Mouse (Mus musculus) gonadal fat pad, adult 2 months (tissue): ENCODE results near the gene Fnbp1l. TPM values are rescaled to one million over a fixed set of nuclear protein-coding genes. Genes with fewer than 3 reads are reported as not detected.

ENCODE experiments used
- DNase-seq: peaks from one replicate; pipeline ENCODE4 v3.0.0-alpha.2; 2012; ENCODE audit warnings: low read depth
- polyA plus RNA-seq: library from polyadenylated mRNA; depleted of rRNA; stranded (reverse); fragments of >200 nt; gene quantifications from 2 replicates; pipeline ENCODE4 v1.2.3, GENCODE M21; 2012

The Fnbp1l gene
- polyA plus RNA-seq, 1 experiment: 10.9 TPM

DNA sequence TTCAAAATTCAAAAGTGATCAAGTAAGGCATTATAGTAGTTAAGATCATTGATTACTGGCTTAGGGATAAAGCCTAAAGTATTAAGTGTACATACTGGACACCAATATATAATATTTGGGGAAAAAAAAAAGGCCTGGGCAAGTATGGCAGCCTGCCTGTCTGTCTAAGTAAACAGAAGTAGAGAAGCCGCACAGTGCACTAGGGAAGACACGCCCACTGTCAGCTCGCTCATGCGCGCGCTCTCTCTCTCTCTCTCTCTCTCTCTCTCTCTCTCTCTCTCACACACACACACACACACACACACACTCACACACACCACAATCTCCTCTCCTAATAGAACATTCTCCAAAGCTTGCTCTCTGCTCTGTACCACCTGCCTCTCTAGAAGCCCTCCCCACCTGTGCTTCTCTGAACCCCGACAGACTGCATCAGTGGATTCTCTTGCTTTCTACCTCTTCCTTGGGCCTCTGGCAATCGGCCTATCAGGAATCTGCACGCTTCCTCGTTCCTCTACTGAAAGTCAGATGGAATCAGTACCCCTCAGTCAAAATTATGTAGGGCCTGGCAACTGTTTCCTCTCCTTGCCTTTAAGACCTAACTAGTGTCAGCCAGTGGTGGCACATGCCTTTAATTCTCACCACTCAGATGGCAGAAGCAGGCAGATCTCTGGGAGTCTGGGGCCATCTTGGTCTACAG is 13.3 kb downstream of the Fnbp1l start:
- DNase-seq: no peak

DNA sequence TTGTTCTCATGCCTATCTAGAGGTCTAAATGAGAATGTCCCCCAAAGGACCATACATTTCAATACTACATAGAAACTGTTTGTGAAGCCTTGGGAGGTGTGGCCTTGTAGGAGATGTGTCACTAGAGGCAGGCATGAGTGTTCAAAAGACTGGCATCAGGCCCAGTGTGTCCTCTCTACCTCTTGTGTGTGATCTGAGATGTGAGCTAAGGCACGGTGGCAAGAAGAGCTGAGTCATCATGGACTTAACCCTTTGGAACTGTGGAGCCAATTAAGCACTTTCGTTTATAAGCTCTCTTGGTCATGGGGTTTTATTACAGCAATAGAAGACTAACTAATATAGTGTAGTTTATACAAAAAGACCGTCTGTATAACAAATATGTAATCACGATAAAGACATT is 16.3 kb downstream of the Fnbp1l start:
- DNase-seq: no peak

DNA sequence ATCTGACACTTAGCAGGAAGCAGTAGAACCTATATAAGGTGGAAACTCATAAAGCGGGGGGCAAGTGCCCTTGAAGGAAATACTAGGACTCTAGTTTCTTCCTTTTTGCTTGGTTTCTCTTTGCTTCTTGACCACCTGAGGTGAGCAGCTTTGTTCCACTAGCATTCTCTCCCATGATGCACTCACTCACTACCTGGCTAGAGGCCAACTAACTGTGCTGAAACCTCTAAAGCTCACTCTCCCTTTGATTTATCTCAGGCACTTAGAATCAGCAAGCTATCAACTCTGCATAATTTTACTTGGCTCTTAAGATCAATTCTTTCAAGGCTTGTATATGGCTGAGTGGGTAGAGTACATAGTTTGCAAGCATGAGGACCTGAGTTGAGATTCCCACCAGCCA is 17.1 kb downstream of the Fnbp1l start:
- DNase-seq: no peak

DNA sequence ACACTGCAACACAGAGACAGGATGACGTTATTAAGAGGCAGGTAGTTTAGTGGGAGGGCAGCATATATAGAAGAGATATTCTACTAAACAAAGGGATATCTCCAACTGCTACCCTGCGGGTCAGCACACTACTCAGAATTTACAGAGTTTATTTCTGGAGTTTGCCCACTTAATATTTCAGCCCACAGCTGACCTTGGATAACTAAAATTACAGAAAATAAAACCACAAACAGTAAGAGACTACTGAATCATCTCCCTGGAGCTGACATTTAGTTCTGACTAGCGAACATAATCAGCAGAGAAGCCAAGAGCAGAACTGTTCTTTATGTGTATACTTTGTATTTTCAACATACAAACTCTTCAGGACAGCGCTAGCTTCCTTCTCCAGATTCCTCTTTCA is 20.2 kb downstream of the Fnbp1l start:
- DNase-seq: no peak

DNA sequence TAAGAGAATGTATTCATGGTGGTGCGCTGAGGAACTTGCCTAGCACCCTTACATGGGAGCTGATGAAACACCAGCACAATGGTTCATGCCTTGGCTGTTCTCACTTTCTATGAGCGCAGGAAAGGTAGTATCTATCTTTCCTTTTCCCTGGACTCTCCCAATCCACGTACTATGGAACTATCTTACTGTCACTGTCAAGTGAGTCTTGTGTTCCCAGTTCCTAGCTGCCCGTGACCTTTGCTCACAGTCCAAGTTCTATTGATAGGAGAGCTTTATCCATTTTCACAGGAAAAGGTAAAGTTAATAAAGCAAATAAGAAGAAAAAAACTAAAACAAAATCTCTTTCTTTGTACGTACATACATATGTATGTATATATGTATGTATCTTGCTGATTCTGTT is 28.7 kb downstream of the Fnbp1l start:
- DNase-seq: no peak

DNA sequence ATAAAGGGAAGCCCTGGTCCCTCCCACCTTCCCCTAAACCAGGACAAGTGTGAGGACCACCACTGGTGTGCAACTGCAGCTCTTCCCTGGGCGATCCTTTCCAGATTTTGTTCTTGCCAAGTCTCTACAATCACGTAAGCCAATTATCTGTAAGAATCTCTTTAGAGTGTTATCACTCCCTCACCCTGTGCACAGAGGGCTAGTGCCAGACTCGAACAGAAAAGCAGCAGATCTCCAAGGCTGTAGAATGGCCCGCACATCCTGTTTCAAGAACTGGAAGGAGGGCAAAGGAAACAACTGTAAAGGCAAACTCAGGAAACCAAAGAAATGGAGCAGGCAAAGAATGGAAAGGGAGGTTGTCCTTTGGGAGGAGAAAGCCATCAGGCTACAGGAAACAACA is 29.2 kb downstream of the Fnbp1l start:
- no peak for DNase-seq

DNA sequence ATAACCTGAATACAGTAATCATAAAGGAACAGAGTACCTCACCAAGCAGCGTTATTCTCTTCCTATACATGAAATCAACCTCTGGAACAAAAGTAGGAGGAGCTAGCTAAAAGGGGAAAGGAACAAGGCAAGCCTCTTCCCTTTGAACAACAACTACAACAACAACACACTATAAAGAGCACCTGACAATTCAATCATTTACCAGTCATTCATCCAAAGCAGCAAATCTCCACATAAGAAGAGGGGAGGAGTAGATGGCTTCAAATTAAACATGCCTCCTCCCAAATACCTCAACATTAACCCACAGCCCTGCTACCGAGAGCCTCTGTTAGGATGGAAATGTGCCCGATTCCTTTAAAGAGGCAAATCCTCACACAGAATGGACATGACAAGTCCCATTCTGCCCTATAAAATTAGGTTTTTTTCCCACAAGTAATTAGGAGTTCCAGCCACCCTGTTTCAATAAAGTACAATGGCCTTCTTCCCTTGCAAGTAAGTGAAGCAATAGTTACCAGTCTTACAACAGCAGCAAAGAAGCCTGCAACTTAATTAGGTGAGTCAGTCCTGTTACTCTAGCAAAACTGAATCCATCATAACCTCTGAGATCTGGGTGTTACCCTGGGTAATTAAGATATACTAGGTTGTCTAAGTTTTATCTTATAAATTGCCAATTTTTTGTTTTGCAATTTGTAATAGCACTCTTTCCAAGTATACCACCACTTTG is 32.4 kb downstream of the Fnbp1l start:
- DNase-seq: peak; percentile 47

DNA sequence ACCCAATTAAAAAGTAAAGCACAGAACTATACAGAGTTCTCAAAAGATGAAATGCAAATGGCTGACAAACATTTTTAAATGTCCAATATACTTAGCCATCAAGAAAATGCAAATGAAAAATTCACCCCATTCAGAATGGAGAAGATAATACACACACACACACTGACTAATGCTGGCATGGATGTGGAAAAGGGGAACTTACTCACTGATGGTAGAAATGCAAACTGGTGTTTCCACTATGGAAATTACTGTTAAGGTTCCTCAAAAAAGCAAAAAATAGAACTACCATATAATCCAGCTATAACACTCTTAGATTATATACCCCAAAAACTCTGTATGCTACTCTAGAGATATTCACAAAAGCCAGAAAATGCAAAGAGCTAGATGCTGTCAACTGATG is 42.2 kb downstream of the Fnbp1l start:
- no peak for DNase-seq

DNA sequence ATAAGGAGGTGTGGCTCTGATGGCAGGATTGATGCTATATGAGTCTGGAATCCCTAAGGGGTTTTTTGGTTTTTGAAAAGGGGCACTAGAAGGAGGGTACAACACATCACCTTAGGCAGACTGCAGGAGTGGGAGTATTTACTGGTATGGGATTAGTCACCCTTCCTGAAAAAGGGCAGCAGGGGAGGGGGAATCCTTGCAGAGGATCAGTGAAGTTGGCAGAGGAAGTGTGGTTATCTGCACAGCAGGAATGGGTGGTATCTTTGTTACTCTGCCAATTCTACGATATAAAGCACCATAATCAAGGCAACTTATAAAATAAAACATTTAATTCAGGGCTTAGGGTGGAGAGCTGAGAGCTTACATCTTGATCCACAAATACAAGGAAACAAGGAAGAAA is 44.6 kb downstream of the Fnbp1l start:
- DNase-seq: no peak

DNA sequence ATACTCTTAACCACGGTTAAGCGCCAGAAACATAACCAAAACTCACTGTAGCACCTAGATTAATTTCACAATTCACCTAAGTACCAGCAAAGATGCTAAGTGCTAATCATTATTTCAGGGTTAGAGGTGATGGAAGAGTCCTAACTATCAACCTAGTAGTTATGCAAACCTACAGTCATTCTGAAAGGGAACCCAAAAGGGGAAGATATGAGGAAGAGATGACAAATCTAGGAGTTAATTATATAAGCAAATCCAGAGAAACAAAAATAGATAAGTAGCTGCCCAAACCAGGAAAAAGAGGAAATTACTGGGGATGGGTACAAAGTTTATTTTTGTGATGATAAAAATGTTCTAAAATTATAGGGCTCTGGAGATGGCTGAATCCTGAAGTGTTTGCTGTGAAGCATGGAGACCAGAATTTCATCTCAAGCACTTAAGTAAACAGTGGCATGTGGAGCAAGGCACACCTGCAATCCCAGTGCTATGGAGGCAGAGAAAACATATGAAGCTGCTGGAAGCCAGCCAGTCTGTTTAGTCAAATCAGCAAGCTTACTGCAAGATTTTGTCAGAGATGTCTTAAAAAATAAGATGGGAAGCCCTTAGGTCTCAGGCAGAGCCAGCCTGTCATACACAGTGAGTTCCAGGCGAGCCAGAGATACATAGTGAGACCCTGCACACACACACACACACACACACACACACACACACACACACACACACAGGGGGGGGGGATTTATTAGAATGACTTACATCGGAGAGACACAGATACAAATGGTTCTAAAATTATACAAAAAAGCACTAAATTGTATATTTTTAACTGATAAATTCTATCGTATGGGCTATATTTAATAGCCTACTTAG is 45.9 kb downstream of the Fnbp1l start:
- DNase-seq: no peak

DNA sequence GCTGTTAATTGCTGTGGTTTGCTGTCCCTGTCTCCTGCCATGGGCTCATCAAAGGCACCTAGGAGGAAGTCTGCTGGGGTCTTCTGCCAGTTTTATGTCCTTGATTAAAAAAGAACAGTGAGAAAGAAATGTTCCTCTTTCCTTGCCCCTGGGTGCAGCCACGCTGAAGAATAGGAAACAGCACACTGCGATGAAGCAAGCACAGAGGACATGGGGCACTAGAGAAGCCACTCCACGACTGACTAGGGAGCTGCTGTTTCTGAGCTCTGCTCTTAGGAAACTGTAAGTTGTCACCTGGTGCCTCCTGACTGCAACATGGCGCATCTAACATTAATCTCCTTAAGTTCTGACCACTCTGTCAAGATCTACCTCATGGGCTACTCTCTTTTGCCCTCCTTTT is 53.0 kb downstream of the Fnbp1l start:
- no peak for DNase-seq

DNA sequence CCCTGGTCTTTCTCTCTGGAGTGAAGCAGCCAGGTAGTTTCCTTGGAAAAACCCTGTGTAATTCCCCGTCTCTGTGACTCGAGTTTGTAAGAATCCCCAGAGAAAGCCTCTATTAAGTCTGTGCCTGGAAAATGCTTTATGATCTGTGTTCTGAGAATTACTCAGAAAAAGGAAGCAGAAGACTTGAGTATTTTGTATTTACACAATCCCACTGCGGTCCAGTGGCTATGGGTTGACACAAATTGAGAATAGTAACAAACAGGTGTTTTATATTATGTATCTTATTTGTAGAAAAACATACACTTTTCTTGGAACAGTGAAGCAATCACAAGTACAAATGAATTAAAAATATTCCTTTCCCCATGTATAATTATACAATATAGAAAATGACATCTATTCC is 53.4 kb downstream of the Fnbp1l start:
- DNase-seq: no peak

DNA sequence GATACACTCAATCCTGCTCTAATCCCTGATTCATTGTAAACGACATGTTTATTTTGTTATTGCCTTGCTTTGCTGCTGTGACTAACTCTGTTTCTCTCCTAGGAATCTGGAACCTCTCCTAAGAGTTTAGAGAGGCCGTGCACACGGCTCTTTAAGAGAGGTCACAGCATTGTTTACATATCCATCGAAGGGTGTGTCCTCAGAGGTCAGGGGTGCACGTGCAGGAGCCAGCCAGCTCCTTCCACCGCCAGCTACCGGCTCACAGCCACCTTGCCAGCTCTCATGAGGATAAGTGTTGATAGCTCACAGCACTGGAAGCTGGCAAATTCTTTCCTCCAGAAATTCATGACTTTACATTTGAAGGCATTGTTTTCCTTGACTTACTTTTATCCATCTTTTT is 54.2 kb downstream of the Fnbp1l start:
- no peak for DNase-seq

DNA sequence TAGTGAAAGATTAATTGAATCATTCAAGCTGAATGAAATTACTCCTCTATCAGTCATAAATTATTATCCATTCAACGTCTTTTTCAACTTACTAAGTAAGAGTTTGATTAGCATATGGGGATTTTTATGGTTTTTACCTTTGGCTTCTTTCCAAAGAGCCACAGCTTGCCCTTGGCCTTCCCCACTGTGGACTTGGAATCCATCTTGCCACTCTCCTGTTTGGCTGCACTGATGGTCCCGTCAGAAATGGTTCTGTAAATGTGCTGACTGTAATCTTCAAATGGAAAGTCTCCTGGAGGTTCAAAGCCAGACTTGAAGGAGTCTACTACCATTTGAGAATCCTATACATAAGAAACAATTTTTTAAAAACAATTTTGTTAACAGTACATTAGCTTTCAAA is 61.7 kb downstream of the Fnbp1l start:
- no peak for DNase-seq

DNA sequence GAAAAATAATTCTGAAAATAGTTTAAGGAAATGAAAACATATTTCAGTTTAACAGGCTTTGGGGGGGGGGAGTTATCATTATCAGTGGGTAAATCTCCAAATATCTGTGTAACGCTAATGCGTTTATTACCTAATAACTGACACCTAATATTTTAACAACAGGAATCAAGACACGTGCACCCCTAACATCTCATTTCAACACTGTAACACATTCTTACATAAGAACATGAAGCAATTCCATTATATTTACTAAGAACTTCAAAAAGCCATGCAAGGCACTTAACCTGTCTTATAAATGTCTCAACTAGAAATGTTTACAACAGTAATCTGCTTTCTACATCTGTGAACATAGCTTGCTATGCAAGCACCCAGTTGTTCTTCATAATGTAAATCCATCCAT is 68.3 kb downstream of the Fnbp1l start:
- peak; percentile 23 for DNase-seq

DNA sequence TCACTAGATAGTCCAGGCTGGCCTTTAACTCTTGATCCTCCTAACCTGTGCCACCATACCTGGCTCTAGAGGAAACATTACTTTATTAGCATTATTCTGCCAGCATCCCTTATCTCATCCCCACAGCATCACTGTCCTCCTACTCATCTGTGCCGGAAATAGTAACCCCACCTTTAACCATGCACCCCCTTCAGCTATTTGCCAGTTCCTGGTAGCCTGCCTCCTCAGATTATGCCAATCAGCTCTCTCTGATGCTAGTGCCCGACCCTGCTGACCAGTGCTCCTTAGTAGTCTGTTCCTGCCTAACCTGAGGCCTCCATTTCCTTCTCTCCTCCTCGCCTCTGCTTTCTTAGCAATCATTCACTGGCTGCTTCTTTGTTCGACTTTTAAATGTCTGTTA is 72.0 kb downstream of the Fnbp1l start:
- DNase-seq: no peak

DNA sequence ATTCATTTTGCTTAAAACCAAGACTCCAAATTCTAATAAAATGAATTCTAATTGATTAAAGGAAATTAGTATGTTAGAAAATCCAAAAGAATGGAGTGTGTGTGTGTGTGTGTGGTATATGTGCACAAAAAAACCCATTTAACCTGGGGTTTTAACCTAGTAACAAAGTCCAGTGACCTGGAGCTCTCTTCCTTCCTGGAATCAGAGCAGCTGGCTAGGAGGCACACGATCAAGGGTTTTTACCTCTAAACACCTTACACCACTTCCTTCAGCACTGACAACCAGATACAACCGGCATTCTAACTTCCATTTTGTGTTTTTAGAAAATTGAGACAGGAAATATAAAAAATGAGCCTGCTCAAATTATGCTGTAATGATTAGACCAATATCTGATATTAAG is 74.2 kb downstream of the Fnbp1l start:
- no peak for DNase-seq

DNA sequence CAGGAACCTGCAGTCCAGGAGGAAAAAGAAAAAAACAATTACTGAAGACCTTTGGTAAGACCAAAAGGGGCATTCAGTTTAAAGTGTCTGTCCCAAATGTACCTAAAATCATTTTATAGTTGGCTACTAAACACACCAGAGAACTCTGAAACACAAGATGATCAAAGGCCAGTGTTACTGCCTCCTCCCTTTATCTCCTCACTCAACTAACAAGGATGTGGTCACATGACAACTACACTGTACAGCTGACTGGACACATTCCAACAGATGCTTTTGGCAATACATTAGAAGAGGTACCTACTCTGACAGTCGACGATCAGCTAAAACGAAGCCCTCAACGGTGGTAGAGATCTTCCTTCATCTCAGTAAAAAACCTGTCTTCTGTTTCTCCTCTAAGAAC is 78.6 kb downstream of the Fnbp1l start:
- no peak for DNase-seq

DNA sequence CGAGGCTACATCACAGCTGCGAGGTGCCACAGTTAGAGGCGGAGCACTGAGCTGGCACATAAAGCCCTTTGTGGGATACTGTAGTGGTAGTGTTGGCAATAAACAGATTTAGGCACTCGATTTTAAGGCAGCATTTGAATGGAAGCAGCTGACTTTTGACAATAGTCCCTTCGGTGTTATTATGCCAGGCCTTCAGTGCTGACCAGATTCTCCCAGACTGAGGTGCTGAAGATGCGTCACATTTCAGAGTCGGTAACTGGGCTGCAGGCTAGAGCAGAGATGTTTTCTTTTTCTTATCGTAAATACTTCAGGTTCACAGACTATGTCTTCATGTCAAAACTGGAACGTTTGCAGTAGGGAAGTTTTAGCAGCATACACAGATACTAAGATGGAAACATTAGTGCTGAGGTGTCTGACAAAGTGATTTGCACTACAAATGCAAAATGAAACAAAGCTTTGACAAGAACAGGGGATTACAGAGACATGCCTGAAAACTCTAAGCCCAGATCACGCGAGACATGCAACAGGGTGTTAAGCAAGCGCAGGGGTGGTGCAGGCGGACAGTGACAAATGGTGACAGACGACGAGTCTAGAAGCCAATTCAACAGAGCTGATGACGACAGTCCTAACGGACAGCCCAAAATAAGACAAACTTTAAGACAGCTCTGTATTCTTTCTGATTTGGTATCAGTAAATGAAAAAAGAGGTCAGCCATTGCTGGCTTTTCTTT is 79.4 kb downstream of the Fnbp1l start:
- DNase-seq: peak; percentile 45

DNA sequence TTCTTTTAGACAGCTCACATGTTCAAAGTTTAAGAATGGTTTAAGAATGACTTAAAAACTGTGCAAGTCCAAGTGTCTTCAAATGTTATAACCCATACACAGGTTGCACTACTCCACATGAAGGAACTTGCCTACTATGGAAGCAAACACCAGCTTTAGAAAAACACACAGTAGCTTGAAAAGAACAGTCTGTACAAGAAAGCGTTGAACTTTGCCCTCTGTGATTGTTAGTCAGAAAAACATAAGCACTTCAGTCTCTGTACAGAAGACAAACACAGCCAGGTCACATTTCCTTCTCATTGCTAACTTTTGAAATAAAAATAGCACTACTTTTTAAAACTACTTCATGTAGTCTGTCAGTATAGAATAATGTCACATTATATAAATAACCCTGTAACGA is 80.7 kb downstream of the Fnbp1l start:
- DNase-seq: no peak

DNA sequence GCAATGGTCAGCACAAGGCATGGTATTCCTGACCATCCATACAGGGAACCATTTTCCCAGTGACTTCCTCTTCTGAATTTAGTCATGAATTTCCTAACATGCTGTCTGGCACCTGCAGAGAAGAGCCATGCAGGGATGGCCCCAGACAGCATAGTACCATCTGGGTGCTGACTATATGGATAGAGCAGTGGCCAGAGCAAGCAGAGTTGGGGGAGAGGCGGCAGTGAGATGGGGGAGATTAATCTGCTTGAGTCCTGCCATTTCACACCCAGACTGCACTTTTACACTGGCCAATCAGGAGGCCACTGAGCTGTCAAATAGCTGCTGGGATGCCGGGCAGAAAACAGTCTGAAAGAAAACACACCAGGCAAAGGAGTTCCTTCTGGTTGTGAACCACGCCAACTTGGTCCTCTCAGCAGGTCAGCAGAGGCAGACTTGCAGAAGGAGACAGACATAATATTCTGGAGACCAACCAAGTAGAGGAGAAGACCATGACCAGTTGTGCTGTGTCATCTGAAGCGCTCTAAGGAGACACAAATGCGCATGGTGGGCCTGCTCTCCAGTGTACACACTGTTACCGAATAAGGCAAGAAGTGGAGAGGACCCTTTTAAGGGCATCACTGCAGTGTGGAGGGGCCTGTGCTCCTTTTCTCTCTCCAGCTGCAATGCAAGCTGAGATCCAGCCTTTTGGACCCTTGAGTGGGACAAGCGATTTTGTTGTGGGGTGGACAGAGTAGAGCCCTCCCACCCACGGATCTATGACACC is 83.4 kb downstream of the Fnbp1l start:
- DNase-seq: no peak
